Mouse (Mus musculus) midbrain, embryonic 12.5 days (tissue): ENCODE data around the gene Ninj1. TPM values are rescaled to one million over a fixed set of nuclear protein-coding genes. Genes with fewer than 3 reads are reported as not detected.
A peak's percentile ranks its signal among the peaks of the same experiment; 100 is the strongest.

Source experiments
- ATAC-seq: fragments of 200-750 bp; cut with Nextera tagmentation; 2 replicates; pipeline ENCODE4 v1.8.0; 2017; ENCODE audit warnings: low read depth, moderate TSS enrichment, moderate library complexity; ENCODE audit not compliant: low FRiP score
- H3K27ac ChIP-seq: fragments of 300-500 bp; sonication (generic); replicated peaks from 2 replicates; pipeline ENCODE4 v1.5.1; 2016; ENCODE audit warnings: mild to moderate bottlenecking
- H3K27me3 ChIP-seq: fragments of 300-500 bp; sonication (generic); 2 replicates; pipeline ENCODE4 v1.6.1; 2016; ENCODE audit warnings: mild to moderate bottlenecking
- H3K36me3 ChIP-seq: fragments of 300-500 bp; sonication (generic); 2 replicates; pipeline ENCODE4 v1.6.1; 2016
- H3K4me1 ChIP-seq: fragments of 300-500 bp; sonication (generic); 2 replicates; pipeline ENCODE4 v1.6.1; 2016
- H3K4me2 ChIP-seq: fragments of 300-500 bp; sonication (generic); replicated peaks from 2 replicates; pipeline ENCODE4 v1.6.1; 2016; ENCODE audit warnings: mild to moderate bottlenecking, moderate library complexity
- H3K4me3 ChIP-seq: fragments of 300-500 bp; sonication (generic); 2 replicates; pipeline ENCODE4 v1.5.1; 2016; ENCODE audit warnings: mild to moderate bottlenecking
- H3K9ac ChIP-seq: fragments of 300-500 bp; sonication (generic); replicated peaks from 2 replicates; pipeline ENCODE4 v1.6.1; 2016; ENCODE audit warnings: mild to moderate bottlenecking, moderate library complexity
- H3K9me3 ChIP-seq: fragments of 300-500 bp; sonication (generic); 2 replicates; pipeline ENCODE4 v1.6.1; 2016; ENCODE audit warnings: mild to moderate bottlenecking
- WGBS: fragments of 180-500 bp; shearing (Covaris S2); methylation state at CpG from one replicate; pipeline ENCODE4 v1.1.7; 2016; 5-methylcytosine and 5-hydroxymethylcytosine counted together
- polyA plus RNA-seq: library from polyadenylated mRNA; unstranded; fragments of >200 nt; fragmentation: Nextera tagmentation; extraction: Ambion mirVana; gene quantifications from 2 replicates; pipeline ENCODE4 v1.2.1, GENCODE M21; 2016

The Ninj1 gene
- polyA plus RNA-seq, 1 experiment from 2014 or later, result 16.7 TPM

DNA sequence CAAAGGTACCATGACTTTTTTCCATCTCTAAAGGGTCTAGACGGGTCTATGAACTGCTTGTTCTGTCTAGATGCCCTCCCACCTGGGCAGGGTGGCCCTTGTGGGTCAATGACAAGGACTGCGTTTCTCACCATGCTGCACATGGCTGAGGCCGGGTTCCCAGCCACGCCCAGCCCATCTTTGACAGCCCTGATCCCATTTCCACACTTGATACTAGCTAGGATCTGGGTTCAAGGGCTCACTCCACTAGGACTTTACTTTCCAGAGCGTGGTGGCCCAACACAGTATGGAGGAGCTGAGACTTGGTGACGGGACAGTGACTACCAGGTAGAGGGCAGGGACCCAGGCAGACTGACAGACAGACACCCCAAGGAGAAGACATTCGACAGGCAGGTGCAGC is 15.3 kb downstream of the Ninj1 start:
- WGBS, result 92% methylated on average over 7 of the region's 7 CpGs
- no peak overlapping the region for H3K9ac ChIP-seq
- no peak overlapping the region for H3K4me3 ChIP-seq
- no peak overlapping the region for H3K27ac ChIP-seq
- peaks cover 8% of the 10 kb centered on the region for H3K27me3 ChIP-seq
- H3K9me3 ChIP-seq, result no peaks in the 10 kb centered on the region
- ATAC-seq, result no peak
- H3K36me3 ChIP-seq, result no peaks in the 10 kb centered on the region
- no peak overlapping the region for H3K4me2 ChIP-seq
- peaks cover 5% of the 10 kb centered on the region; the same call in 1 of the 2 replicates for H3K4me1 ChIP-seq

DNA sequence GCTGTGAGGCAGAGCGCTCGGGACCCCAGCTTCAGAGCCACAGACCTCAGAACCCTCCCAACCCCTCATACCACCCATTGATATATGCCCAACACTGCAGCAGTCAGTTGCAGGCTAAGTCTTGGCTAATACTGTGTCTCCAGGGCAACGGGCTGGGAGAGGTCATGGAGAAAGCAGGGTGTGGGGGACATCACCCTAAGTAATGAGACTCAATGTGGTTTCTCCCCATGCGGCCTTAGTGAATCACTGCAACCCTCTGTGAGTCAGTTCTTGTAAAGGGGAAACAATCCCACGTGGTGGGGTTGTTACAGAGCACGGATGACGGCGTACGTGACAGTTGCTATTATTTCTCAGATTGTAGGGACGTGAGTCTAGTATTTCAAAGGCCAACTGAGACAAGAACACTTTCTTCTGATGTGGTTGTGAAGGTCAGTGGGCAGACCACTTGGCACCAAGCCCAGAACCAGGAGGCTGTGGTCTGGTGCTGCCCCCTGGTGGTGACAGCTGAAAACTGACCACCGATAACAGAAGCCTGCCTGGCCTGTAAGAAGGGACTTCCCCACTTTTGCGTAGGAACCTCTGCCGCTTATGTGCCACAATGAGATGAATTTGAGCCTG is 18.2 kb downstream of the Ninj1 start:
- 48% methylated on average over 13 of the region's 13 CpGs for WGBS
- no peak overlapping the region for H3K9ac ChIP-seq
- H3K9me3 ChIP-seq, result no peaks in the 10 kb centered on the region
- H3K4me1 ChIP-seq, result peaks cover 5% of the 10 kb centered on the region; the same call in 1 of the 2 replicates
- no peaks in the 10 kb centered on the region for H3K36me3 ChIP-seq
- H3K4me3 ChIP-seq, result no peak overlapping the region
- H3K4me2 ChIP-seq, result no peak overlapping the region
- no peak overlapping the region for H3K27ac ChIP-seq
- peaks cover 12% of the 10 kb centered on the region for H3K27me3 ChIP-seq
- ATAC-seq, result peak; percentile 53

DNA sequence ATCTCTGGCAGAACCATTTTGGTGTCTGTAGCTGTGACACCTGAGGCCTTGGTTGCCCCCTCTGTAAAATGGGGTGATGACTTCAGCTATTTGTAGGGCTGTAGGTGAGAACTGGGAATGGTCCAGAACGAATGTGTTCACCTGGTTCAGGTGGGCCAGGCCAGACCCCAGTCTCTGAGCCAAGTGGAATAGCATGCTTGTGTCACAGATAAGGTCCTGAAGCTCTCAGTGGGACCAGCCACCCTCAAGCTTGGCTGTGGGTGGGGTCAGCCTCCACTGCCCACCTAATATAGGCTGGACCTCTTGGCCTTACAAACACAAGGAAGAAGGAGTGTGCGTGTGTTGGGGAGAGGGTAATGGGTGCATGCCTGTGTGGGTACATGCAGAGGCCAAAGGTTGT is 19.1 kb downstream of the Ninj1 start:
- no peak for ATAC-seq
- Histone ChIP-seq H3K9ac (no peak overlapping the region), H3K4me1 (peaks cover 6% of the 10 kb centered on the region), H3K27me3 (peaks cover 12% of the 10 kb centered on the region), H3K4me2 (no peak overlapping the region), H3K9me3 (no peaks in the 10 kb centered on the region), H3K36me3 (no peaks in the 10 kb centered on the region), H3K4me3 (no peak overlapping the region), H3K27ac (no peak overlapping the region)
- 95% methylated on average over 2 of the region's 2 CpGs for WGBS

DNA sequence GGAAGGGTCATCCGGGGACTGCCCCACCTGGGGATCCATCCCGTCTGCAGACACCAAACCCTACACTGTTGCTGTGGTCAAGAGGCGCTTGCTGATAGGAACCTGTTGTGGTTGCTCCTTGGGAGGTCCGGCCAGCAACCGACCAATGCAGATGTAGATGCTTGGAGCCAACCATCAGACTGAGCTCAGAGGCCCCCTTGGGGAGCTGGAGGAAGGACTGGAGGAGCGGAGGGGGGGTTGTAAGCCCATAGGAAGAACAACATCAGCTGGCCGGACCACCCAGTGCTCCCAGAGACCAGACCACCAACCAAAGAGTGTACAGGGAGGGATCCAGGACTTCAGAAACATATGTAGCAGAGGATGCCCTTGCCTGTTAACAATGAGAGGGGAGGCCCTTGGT is 22.0 kb downstream of the Ninj1 start:
- ATAC-seq, result no peak
- peaks cover 17% of the 10 kb centered on the region for H3K27me3 ChIP-seq
- 59% methylated on average over 7 of the region's 7 CpGs for WGBS

DNA sequence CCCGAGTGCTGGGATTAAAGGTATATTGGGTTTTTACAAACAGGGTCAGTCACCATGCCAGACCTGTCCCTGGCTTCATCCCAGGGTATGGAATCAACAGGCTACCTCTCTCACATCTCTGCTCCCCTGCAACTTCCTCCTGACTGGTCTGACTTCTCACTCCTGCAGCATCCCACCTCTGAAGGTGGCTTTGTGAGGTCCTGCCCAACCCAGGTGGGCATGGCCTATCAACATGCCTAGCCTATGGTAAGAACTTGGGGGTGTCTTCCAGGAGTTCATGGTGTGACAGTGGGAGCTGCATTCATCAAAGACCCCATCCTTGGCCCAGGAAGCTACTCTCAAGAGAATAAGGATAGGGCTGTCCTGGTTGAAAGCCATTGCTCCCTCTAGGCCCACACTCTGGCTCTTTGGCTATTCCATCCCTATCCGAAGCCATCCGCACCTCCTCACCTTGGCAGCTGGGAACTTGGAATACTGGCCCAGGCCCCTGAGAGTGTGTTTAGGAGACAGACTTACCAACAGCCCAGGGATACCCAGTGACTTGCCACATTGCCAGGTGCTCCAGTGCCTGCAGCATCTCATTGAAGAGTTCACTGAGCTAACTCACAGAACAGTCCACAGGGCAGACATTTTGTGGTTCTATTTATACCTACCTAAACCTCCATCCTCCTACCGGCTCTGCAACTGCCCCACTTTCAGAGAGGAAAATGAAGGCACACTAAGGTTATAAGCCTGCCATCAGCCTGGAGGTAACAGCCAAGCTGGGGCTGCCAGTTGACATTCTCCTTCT is 25.6 kb downstream of the Ninj1 start:
- no peak overlapping the region for H3K9ac ChIP-seq
- H3K27ac ChIP-seq, result no peak overlapping the region
- H3K36me3 ChIP-seq, result no peaks in the 10 kb centered on the region
- no peak overlapping the region for H3K4me3 ChIP-seq
- H3K9me3 ChIP-seq, result no peaks in the 10 kb centered on the region
- 78% methylated on average over 4 of the region's 4 CpGs for WGBS
- peaks cover 41% of the 10 kb centered on the region for H3K27me3 ChIP-seq
- no peak for ATAC-seq
- H3K4me2 ChIP-seq, result no peak overlapping the region
- peaks cover 26% of the 10 kb centered on the region for H3K4me1 ChIP-seq

More for the DNA sequence above, 22.0 kb downstream of the Ninj1 start:
- Histone ChIP-seq H3K4me2 (no peak overlapping the region), H3K4me3 (no peak overlapping the region), H3K9me3 (no peaks in the 10 kb centered on the region), H3K36me3 (no peaks in the 10 kb centered on the region), H3K9ac (no peak overlapping the region), H3K27ac (no peak overlapping the region), H3K4me1 (peaks cover 21% of the 10 kb centered on the region)

DNA sequence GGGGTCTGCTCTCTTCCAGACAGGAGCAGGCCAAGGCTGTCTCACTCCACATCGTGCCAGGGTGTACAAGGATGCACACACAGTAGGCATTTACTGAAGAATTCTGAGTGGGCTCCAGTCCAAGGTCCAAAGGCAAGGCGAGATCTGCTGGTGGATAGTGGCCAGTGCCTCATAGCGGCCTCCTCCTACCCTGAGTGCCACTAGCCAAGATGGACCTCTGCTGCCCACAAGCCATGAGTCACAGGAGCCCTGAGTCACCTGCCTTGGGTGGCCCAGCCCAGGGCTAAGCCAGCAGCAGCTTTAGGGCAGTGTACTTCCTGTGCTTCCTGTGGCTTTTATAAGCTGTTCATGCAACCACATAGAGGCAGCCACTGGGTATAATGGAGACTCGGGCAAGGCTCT is 26.2 kb downstream of the Ninj1 start:
- peaks cover 26% of the 10 kb centered on the region for H3K4me1 ChIP-seq
- no peak overlapping the region for H3K9ac ChIP-seq
- WGBS, result 60% methylated on average over 4 of the region's 4 CpGs
- no peak overlapping the region for H3K27ac ChIP-seq
- ATAC-seq, result no peak
- H3K4me2 ChIP-seq, result no peak overlapping the region
- no peaks in the 10 kb centered on the region for H3K36me3 ChIP-seq
- no peaks in the 10 kb centered on the region for H3K9me3 ChIP-seq
- H3K27me3 ChIP-seq, result peaks cover 44% of the 10 kb centered on the region
- H3K4me3 ChIP-seq, result no peak overlapping the region

DNA sequence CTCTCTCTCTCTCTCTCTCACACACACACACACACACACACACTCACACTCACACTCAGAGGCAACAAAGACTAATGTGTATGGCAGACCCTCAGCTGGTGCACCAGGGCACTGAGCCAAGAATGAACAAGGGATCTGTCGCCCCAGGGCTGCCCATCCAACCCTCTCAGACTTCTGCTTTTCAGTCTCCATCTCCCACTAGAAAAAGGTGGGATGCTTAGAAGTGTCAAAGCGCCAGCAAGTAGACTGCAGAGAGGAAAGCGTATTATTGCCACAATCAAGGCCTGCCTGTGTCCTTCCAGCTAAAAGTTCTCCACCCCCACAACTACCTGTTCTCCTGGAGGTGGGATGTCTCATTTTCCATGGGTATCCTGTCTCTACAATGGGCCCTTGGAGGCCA is 27.2 kb downstream of the Ninj1 start:
- Histone ChIP-seq H3K9me3 (no peaks in the 10 kb centered on the region), H3K9ac (no peak overlapping the region), H3K4me2 (0 out of 2 replicates have a peak overlapping the region, but pooled peaks have one; percentile 97), H3K36me3 (no peaks in the 10 kb centered on the region), H3K4me3 (no peak overlapping the region), H3K27me3 (peaks cover 44% of the 10 kb centered on the region), H3K27ac (no peak overlapping the region), H3K4me1 (peaks cover 29% of the 10 kb centered on the region)
- no peak for ATAC-seq
- 78% methylated on average over 3 of the region's 3 CpGs for WGBS

DNA sequence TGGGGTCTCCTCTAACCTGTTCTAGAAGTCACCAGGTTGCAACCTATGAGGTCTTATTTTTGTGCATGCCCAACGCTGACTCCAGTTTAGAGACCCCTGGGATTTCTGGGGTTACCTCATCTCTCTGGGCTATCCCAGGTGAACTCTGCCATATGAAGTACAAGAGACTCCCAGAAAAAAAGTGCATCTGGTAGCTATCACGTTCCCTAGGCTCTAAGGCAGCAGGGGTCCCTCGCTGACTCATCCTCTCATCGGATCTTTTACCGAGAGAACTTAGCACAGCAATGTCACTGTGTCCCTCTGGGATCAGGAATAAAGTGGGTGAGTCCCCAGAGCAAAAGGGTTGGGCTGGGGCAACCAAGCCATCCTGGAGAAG is 27.8 kb downstream of the Ninj1 start:
- H3K27me3 ChIP-seq, result peaks cover 44% of the 10 kb centered on the region
- H3K9ac ChIP-seq, result peak overlapping the region; percentile 71
- H3K4me1 ChIP-seq, result peaks cover 29% of the 10 kb centered on the region
- no peak overlapping the region for H3K27ac ChIP-seq
- no peak for ATAC-seq
- H3K4me2 ChIP-seq, result peak overlapping the region; percentile 97
- peak overlapping the region; percentile 79 for H3K4me3 ChIP-seq
- no peaks in the 10 kb centered on the region for H3K36me3 ChIP-seq
- no peaks in the 10 kb centered on the region for H3K9me3 ChIP-seq
- WGBS, result 13% methylated on average over 5 of the region's 5 CpGs

DNA sequence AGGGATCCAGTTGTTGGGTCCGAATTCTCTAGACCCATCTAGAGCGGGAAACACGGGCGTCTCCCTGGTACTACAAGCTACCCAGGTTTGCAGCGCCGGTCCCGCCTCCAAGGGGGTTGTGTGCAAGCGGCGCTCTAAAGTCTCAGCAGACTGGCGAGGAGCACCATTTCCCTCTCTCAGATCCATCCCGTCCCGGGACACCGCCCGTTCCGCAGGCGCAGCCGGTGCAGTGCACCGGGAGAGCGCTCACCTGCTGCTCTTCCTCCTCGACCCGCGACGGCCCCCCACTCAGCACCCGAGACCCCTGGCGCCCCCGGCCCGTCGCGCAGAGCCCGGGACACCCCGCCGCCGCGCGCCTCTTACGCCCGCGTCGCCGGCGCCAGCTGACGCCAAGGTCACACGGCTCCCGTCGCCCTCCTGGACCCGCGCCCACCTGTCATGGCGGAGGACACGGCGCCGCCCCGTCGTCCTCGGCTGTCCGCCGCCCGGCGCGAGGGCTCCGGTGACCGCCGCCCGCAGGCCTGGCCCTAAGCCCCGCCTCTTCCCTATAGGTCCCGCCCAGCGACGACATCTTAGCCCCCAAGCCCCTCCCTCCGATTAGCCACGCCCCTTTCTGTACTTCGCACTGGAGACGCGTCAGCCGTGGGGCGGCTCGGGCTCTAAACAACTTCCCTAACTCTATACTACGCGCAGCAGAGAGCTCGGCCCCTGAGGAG is 28.4 kb downstream of the Ninj1 start, which contains the start of gene Card19:
Card19 (minus strand) TSS at position 534 of the 716 bp plus-strand sequence.
- peak within 1 kb of the TSS; percentile 97 for H3K4me2 ChIP-seq
- peaks cover 48% of the 10 kb centered on the region for H3K27me3 ChIP-seq
- peaks cover 29% of the 10 kb centered on the region for H3K4me1 ChIP-seq
- ATAC-seq, result peak; percentile 85
- no peak within 1 kb of the TSS for H3K27ac ChIP-seq
- H3K9ac ChIP-seq, result peak within 1 kb of the TSS; percentile 71
- H3K36me3 ChIP-seq, result no peaks in the 10 kb centered on the region
- H3K4me3 ChIP-seq, result peak within 1 kb of the TSS; percentile 79
- WGBS, result 1% methylated on average over 76 of the region's 78 CpGs
- H3K9me3 ChIP-seq, result no peaks in the 10 kb centered on the region

DNA sequence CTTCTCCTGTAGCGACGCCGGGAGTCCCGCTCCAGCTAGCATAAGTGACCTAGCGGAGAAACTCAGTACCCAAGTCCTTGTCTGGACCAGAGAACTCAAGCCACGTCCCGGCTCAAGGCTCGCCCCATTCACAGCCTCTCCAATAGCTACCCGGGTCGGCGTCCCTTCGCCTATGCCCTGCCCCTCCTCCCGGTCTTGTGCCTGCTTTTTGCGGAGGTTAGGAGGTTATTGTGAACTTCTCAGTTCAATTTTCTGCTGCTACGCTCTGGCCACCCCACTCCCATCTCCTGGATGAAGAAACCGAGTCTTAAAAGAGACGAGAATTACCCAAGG is 28.9 kb downstream of the Ninj1 start:
- Histone ChIP-seq H3K4me3 (peak overlapping the region; percentile 79), H3K27ac (no peak overlapping the region), H3K9ac (peak overlapping the region; percentile 71), H3K27me3 (peaks cover 48% of the 10 kb centered on the region), H3K4me1 (peaks cover 29% of the 10 kb centered on the region), H3K36me3 (no peaks in the 10 kb centered on the region), H3K9me3 (no peaks in the 10 kb centered on the region; the same call in 1 of the 2 replicates), H3K4me2 (peak overlapping the region; percentile 97)
- ATAC-seq, result no peak; the same call in 1 of the 2 replicates
- 1% methylated on average over 17 of the region's 17 CpGs for WGBS

DNA sequence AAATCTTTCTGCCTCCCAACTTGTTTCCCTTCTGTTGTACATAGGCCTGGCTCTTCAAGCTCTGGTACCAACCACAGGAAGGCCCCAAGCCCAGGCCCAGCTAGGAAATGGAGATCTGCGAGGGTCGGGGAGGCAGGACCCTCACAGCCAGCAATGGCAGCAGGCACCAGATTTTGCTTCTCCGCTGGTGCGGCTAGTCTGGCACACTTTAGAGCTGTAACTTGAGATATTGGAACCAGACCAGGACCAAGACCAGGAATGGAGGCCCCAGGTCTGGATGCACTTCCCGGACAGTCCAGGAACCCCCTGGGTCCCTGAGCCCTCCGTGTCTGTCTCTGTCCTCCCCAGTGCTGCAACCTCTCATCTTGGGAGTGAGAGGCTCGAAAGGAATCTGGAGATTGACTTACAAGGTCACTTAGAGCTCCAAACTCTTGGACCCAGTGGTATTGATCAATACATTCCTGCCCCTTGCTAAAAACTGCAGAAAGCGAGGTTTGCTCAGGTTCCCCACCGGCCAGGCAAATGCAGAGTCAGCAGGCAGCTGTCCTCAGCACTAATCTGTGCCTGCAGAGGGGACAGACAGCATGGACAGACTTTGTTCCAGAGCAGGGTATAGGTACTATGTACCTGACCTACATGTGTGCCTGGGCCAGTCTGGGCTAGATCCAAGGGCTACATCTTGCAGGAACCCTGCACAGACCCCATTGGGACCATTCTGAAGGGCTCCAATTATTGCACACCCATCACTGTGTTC is 29.7 kb downstream of the Ninj1 start:
- 62% methylated on average over 9 of the region's 9 CpGs for WGBS
- Histone ChIP-seq H3K36me3 (no peaks in the 10 kb centered on the region), H3K27me3 (peaks cover 48% of the 10 kb centered on the region), H3K4me1 (peaks cover 22% of the 10 kb centered on the region; the same call in 1 of the 2 replicates), H3K4me3 (0 out of 2 replicates have a peak overlapping the region, but pooled peaks have one; percentile 0), H3K4me2 (no peak overlapping the region), H3K9me3 (no peaks in the 10 kb centered on the region; the same call in 1 of the 2 replicates), H3K27ac (no peak overlapping the region), H3K9ac (no peak overlapping the region)
- ATAC-seq, result no peak
